Mouse (Mus musculus): ENCODE measurements around the gene Recql.
"Not testable (repeated sequence)": the region's sequence is repeated elsewhere in the genome, so short reads cannot be mapped to it uniquely, and the experiment has no call there.

The Recql gene

GRCm38 (mm10) chr6:142363019-142363576, 23.8 kb downstream of the Recql start:
- no peak for DNase-seq

GRCm38 (mm10) chr6:142362036-142362435, 24.9 kb downstream of the Recql start:
- DNase-seq, result no peak

- no peak for DNase-seq
Observed at GRCm38 (mm10) chr6:142357106-142357505, 29.8 kb downstream of the Recql start.

- DNase-seq, result not testable (repeated sequence)
Observed at GRCm38 (mm10) chr6:142352099-142352498, 34.8 kb downstream of the Recql start.

- no peak for DNase-seq
Observed at GRCm38 (mm10) chr6:142347431-142348385, 39.2 kb downstream of the Recql start.

GRCm38 (mm10) chr6:142346181-142347110, 40.4 kb downstream of the Recql start:
- no peak for DNase-seq

GRCm38 (mm10) chr6:142345440-142346038, 41.3 kb downstream of the Recql start, which contains the start of gene Pyroxd1:
Pyroxd1 (plus strand) TSS chr6:142345654.
- DNase-seq, result peak; percentile 83

- DNase-seq, result no peak
Observed at GRCm38 (mm10) chr6:142343561-142343960, 43.3 kb downstream of the Recql start.

- DNase-seq, result no peak
Observed at GRCm38 (mm10) chr6:142339576-142339975, 47.3 kb downstream of the Recql start.

- no peak for DNase-seq
Observed at GRCm38 (mm10) chr6:142338961-142339360, 47.9 kb downstream of the Recql start.

GRCm38 (mm10) chr6:142329201-142329600, 57.7 kb downstream of the Recql start:
- DNase-seq, result no peak

- no peak for DNase-seq
Observed at GRCm38 (mm10) chr6:142326598-142326997, 60.3 kb downstream of the Recql start.

GRCm38 (mm10) chr6:142322881-142323280, 64.0 kb downstream of the Recql start, which contains the start of gene Slco1a5:
Slco1a5 (minus strand) TSS chr6:142322981.
- no peak for DNase-seq

GRCm38 (mm10) chr6:142317106-142317505, 69.8 kb downstream of the Recql start:
- DNase-seq, result no peak

GRCm38 (mm10) chr6:142314285-142314684, 72.6 kb downstream of the Recql start:
- no peak for DNase-seq

GRCm38 (mm10) chr6:142305076-142305475, 81.8 kb downstream of the Recql start:
- no peak for DNase-seq
